In the genomic region with DNA sequence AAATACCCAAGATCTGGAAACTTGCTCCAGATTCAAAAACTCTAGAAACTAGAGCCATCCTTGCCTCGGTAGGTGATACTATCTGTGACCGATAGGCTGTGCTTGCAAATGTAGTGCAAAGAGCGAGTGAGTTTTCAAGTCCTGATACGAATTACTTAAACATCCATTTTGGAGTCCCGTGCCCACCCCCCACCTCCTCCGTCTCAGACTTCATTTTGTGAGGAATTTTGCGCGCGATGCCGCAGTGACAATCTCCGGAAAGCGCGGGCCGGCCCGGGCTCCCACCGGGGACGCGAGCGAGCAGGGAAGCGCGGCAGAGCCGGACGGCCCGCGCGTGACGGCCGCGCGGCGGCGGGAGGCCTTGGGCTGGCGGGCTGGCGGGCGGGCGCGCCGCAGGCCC, we compare ENCODE assay signal across 9 mouse cellular contexts. TPM values are rescaled to one million over a fixed set of nuclear protein-coding genes. Genes with fewer than 3 reads are reported as not detected.
A peak's percentile ranks its signal among the peaks of the same experiment; 100 is the strongest.
DNase-seq lines count a peak whose midpoint lies in the region; ATAC-seq lines count a peak whose summit lies in the region.
"Had no signal": no experiment of that assay in that cellular context is flagged by ENCODE, and none has a peak within 500 bp of the region (broad histone marks: within the 10 kb centered on the region; RNA-seq: fewer than 3 reads in every experiment).

No protein-coding gene starts in this region.

- peak overlapping the region; percentile 100 for H3K9ac ChIP-seq in liver, embryonic 11.5 days (ENCODE audit: low read depth, low read length)
- H3K9ac ChIP-seq in neural tube, embryonic 14.5 days (replicated peaks; ENCODE audit: low read depth, low read length), result peak overlapping the region; percentile 100

- no peaks in the 10 kb centered on the region for H3K9me3 ChIP-seq in liver, embryonic 11.5 days (ENCODE audit: control insufficient read depth, low read length)
- H3K9me3 ChIP-seq in neural tube, embryonic 14.5 days (ENCODE audit: control insufficient read depth, low read length), result no peaks in the 10 kb centered on the region

- DNase-seq in cerebellum, adult 9-10 months, result peak; percentile 69
- no peak for DNase-seq in cerebellum, postnatal 36 days
- DNase-seq in embryo, embryonic 10.5 days (ENCODE audit: low spot score), result peak; percentile 82
- DNase-seq in heart, postnatal 4 days, result peak; percentile 67
- DNase-seq in liver, embryonic 11.5 days (ENCODE audit: low spot score), result peak; percentile 69
- no peak for DNase-seq in ovary, postnatal 10 days (ENCODE audit: low spot score)

- H3K36me3 ChIP-seq in liver, embryonic 11.5 days (ENCODE audit: control insufficient read depth, insufficient read depth, low read length), result no peaks in the 10 kb centered on the region
- no peaks in the 10 kb centered on the region; the same call in 1 of the 2 replicates for H3K36me3 ChIP-seq in neural tube, embryonic 14.5 days (ENCODE audit: control insufficient read depth, insufficient read depth, low read length)

- peaks cover 20% of the 10 kb centered on the region for H3K4me1 ChIP-seq in liver, embryonic 11.5 days (replicated peaks; ENCODE audit: control insufficient read depth, insufficient read depth, low read length)
- peaks cover 25% of the 10 kb centered on the region for H3K4me1 ChIP-seq in neural tube, embryonic 14.5 days (ENCODE audit: control insufficient read depth, insufficient read depth, low read length)

- H3K4me2 ChIP-seq in liver, embryonic 11.5 days, result peak overlapping the region; percentile 92
- H3K4me2 ChIP-seq in neural tube, embryonic 14.5 days (ENCODE audit: low read depth, low read length), result peak overlapping the region; percentile 52

- peak overlapping the region; percentile 100 for H3K27ac ChIP-seq in liver, embryonic 11.5 days (ENCODE audit: low read depth, low read length)
- H3K27ac ChIP-seq in neural tube, embryonic 14.5 days (ENCODE audit: low read depth, low read length), result peak overlapping the region; percentile 100

- ATAC-seq in CD4-positive, CD25-positive, alpha-beta regulatory T cell, adult 4 months, result peak; percentile 48
- ATAC-seq in liver, embryonic 11.5 days (replicated peaks; ENCODE audit: low FRiP score), result peak; percentile 14
- ATAC-seq in neural tube, embryonic 14.5 days (ENCODE audit: low read depth), result peak; percentile 7

- H3K27me3 ChIP-seq in liver, embryonic 11.5 days (replicated peaks; ENCODE audit: control insufficient read depth, insufficient read depth, low read length), result no peaks in the 10 kb centered on the region
- H3K27me3 ChIP-seq in neural tube, embryonic 14.5 days (ENCODE audit: control insufficient read depth, insufficient read depth, low read length), result no peaks in the 10 kb centered on the region

- WGBS in liver, embryonic 11.5 days, result under 1% methylated on average over 37 of the region's 38 CpGs
- WGBS in neural tube, embryonic 14.5 days, result under 1% methylated on average over 35 of the region's 38 CpGs

- peak overlapping the region; percentile 99 for H3K4me3 ChIP-seq in liver, embryonic 11.5 days (ENCODE audit: low read depth, low read length)
- peak overlapping the region; percentile 100 for H3K4me3 ChIP-seq in neural tube, embryonic 14.5 days (ENCODE audit: low read depth, low read length)

RNA-seq across cellular contexts. Expression of gene Sp3, which starts 1.8 kb away (rescaled TPM):
- 10 to 100 TPM; 52.0 to 71.4 TPM for polyA plus RNA-seq in CD4-positive, CD25-positive, alpha-beta regulatory T cell, adult 4 months (2017; shearing (Covaris generic))
- total RNA-seq in heart, postnatal 4 days (2021), result 10 to 100 TPM; 69.3 to 70.3 TPM
- 49.6 and 50.6 TPM in 2 replicates for polyA plus RNA-seq in liver, embryonic 11.5 days (2014; fragmentation: Nextera tagmentation; extraction: Ambion mirVana)
- polyA plus RNA-seq in neural tube, embryonic 14.5 days (2014; fragmentation: Nextera tagmentation; extraction: Ambion mirVana), result 45.3 and 48.6 TPM in 2 replicates

RNA-seq across cellular contexts. Expression of gene Gm11084, which starts 8.0 kb away (rescaled TPM):
- polyA plus RNA-seq in CD4-positive, CD25-positive, alpha-beta regulatory T cell, adult 4 months (2017; shearing (Covaris generic)), result not detected
- total RNA-seq in heart, postnatal 4 days (2021), result not detected
- not detected in 2 replicates for polyA plus RNA-seq in liver, embryonic 11.5 days (2014; fragmentation: Nextera tagmentation; extraction: Ambion mirVana)
- polyA plus RNA-seq in neural tube, embryonic 14.5 days (2014; fragmentation: Nextera tagmentation; extraction: Ambion mirVana), result not detected in 2 replicates
- total RNA-seq: left cerebral cortex, adult 18-20 months had no signal

Comparison
In these comparisons a context has a peak if more than half of its experiments do, and no peak if none do; other contexts are left out.
1. DNase-seq: peak in cerebellum, adult 9-10 months (single experiment), embryo, embryonic 10.5 days (single experiment), heart, postnatal 4 days (single experiment) and liver, embryonic 11.5 days (single experiment); none in cerebellum, postnatal 36 days (0 of 2) and ovary, postnatal 10 days (single experiment).
2. Peak in every context shown above with its lines, with median percentiles within 50 percentile points of each other: ATAC-seq.